Mouse (Mus musculus) ES-Bruce4 (cell line): ENCODE measurements around the gene Sphkap. TPM values are rescaled to one million over a fixed set of nuclear protein-coding genes. Genes with fewer than 3 reads are reported as not detected.

Source experiments
- H3K27ac ChIP-seq: 2 replicates; pipeline ENCODE4 v1.5.1; 2012; ENCODE audit warnings: low read length, inconsistent platforms; ENCODE audit not compliant: insufficient read depth
- H3K27me3 ChIP-seq: 2 replicates; pipeline ENCODE4 v1.6.1; 2012; ENCODE audit warnings: mild to moderate bottlenecking, low read length, inconsistent platforms; ENCODE audit not compliant: control insufficient read depth, poor library complexity, insufficient read depth, severe bottlenecking
- H3K36me3 ChIP-seq: 2 replicates; pipeline ENCODE4 v1.6.1; 2012; ENCODE audit warnings: inconsistent platforms, mild to moderate bottlenecking, low read length, moderate library complexity; ENCODE audit not compliant: control insufficient read depth, poor library complexity, insufficient read depth, severe bottlenecking
- H3K4me1 ChIP-seq: one replicate; pipeline ENCODE4 v1.8.1; 2011; ENCODE audit warnings: low read length; ENCODE audit not compliant: control insufficient read depth, insufficient read depth
- H3K4me3 ChIP-seq: 2 replicates; pipeline ENCODE4 v1.5.1; 2011; ENCODE audit warnings: low read depth, mild to moderate bottlenecking, low read length
- H3K9ac ChIP-seq: 2 replicates; pipeline ENCODE4 v1.6.1; 2012; ENCODE audit warnings: low read depth, mild to moderate bottlenecking, inconsistent platforms; ENCODE audit not compliant: poor library complexity, severe bottlenecking
- H3K9me3 ChIP-seq: replicated peaks from 2 replicates; pipeline ENCODE4 v1.6.1; 2012; ENCODE audit warnings: mild to moderate bottlenecking, low read length, inconsistent platforms; ENCODE audit not compliant: control insufficient read depth, poor library complexity, insufficient read depth, severe bottlenecking
- CTCF ChIP-seq: IDR thresholded peaks from one replicate; pipeline ENCODE4 v1.8.1; 2011; ENCODE audit warnings: low read depth, low read length
- EP300 ChIP-seq: IDR thresholded peaks from 2 replicates; pipeline ENCODE4 v1.6.1; 2011; ENCODE audit warnings: low read depth, low read length; ENCODE audit not compliant: insufficient read depth
- POLR2A ChIP-seq: IDR thresholded peaks from one replicate; pipeline ENCODE4 v1.8.1; 2011; ENCODE audit warnings: low read length; ENCODE audit not compliant: insufficient read depth
- polyA plus RNA-seq: library from polyadenylated mRNA; stranded (reverse); fragments of >200 nt; gene quantifications from 2 replicates; pipeline ENCODE4 v1.2.4, GENCODE M21; 2011; ENCODE audit warnings: low read depth; ENCODE audit not compliant: missing spikeins, insufficient read depth, insufficient read length

Sphkap gene
- polyA plus RNA-seq, 1 experiment: not detected

DNA sequence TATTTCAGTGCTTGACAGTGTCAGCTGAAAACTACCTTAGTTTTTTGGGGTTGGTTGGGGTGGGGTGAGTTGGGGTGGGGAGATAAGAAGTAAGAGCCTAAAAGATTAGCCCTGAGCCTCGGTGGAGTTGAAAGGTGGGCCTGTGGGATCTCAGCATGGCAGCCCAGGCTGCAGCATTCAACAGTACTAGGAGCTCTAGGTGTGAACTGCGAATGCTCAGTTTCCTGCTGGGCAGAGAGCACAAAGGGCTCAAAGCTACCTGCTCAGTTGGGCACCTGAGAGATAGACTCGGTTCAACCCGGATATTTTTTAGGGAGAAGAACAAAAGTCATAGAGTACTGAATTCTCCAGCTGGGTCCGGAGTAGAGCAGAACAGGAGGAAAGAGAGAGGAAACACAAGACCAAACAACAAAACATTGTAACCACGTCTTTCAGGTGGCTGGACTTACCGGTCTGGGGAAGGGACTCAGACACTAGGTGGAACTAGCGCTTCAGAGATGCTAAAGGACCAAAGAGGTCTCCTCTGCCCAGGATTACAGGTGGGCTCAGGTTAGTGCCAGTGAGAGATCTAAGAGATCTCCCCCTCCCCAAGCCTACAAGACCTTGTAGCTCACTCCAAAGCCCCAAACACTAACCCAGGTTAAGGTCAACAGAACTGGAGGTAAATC, 984 bp downstream of the Sphkap start:
- no peaks in the 10 kb centered on the region for H3K4me1 ChIP-seq
- H3K9ac ChIP-seq: no peak overlapping the region
- H3K27ac ChIP-seq: no peak overlapping the region
- TF ChIP-seq POLR2A (no peak), CTCF (no peak), EP300 (no peak)
- H3K9me3 ChIP-seq: no peaks in the 10 kb centered on the region
- no peaks in the 10 kb centered on the region for H3K36me3 ChIP-seq
- no peaks in the 10 kb centered on the region for H3K27me3 ChIP-seq
- H3K4me3 ChIP-seq: no peak overlapping the region

GRCm38 (mm10) chr1:83401079-83401478, 6.9 kb downstream of the Sphkap start:
- no peak overlapping the region for H3K9ac ChIP-seq
- H3K27ac ChIP-seq: no peak overlapping the region
- no peaks in the 10 kb centered on the region for H3K27me3 ChIP-seq
- no peaks in the 10 kb centered on the region for H3K36me3 ChIP-seq
- H3K9me3 ChIP-seq: no peaks in the 10 kb centered on the region
- H3K4me1 ChIP-seq: no peaks in the 10 kb centered on the region
- no peak overlapping the region for H3K4me3 ChIP-seq
- TF ChIP-seq CTCF: no peak
- no peak for TF ChIP-seq POLR2A
- TF ChIP-seq EP300: no peak

GRCm38 (mm10) chr1:83396284-83396683, 11.7 kb downstream of the Sphkap start:
- TF ChIP-seq POLR2A (no peak), EP300 (no peak), CTCF (no peak)
- H3K9ac ChIP-seq: no peak overlapping the region
- no peaks in the 10 kb centered on the region for H3K9me3 ChIP-seq
- no peaks in the 10 kb centered on the region for H3K4me1 ChIP-seq
- no peaks in the 10 kb centered on the region for H3K27me3 ChIP-seq
- H3K36me3 ChIP-seq: no peaks in the 10 kb centered on the region
- no peak overlapping the region for H3K4me3 ChIP-seq
- no peak overlapping the region for H3K27ac ChIP-seq

DNA sequence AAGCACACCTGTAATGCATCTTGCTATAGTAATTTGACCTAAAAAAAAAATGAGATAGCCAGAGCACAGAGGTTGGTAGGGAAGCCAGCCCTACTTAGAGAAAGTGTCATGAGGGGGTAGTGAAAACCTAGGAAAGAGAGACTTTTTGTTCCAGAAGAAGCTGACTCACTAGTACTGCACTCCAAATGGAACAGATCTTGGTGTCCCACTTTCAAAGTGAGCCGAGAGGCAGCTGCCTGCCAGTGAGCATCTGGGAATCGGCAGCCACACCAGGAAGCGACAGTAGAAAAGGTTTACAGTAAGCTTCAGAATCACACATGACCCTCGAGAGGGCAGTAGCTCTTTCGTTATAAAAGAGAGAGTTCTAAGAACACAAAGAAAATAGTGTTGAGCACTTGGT, 12.4 kb downstream of the Sphkap start:
- H3K27ac ChIP-seq: no peak overlapping the region
- H3K27me3 ChIP-seq: no peaks in the 10 kb centered on the region
- no peaks in the 10 kb centered on the region for H3K9me3 ChIP-seq
- TF ChIP-seq CTCF (no peak), POLR2A (no peak), EP300 (no peak)
- H3K9ac ChIP-seq: no peak overlapping the region
- H3K4me3 ChIP-seq: no peak overlapping the region
- no peaks in the 10 kb centered on the region for H3K36me3 ChIP-seq
- no peaks in the 10 kb centered on the region for H3K4me1 ChIP-seq

- H3K9me3 ChIP-seq: no peaks in the 10 kb centered on the region
- no peak for TF ChIP-seq POLR2A
- no peak for TF ChIP-seq EP300
- no peak for TF ChIP-seq CTCF
- no peaks in the 10 kb centered on the region for H3K36me3 ChIP-seq
- no peak overlapping the region for H3K27ac ChIP-seq
- H3K27me3 ChIP-seq: no peaks in the 10 kb centered on the region
- H3K4me1 ChIP-seq: no peaks in the 10 kb centered on the region
- H3K9ac ChIP-seq: no peak overlapping the region
- no peak overlapping the region for H3K4me3 ChIP-seq
Measured at GRCm38 (mm10) chr1:83389419-83389818, 18.6 kb downstream of the Sphkap start.

- Histone ChIP-seq H3K9ac (no peak overlapping the region), H3K36me3 (no peaks in the 10 kb centered on the region), H3K4me3 (no peak overlapping the region), H3K9me3 (no peaks in the 10 kb centered on the region), H3K27ac (no peak overlapping the region), H3K4me1 (no peaks in the 10 kb centered on the region), H3K27me3 (no peaks in the 10 kb centered on the region)
- TF ChIP-seq POLR2A (no peak), CTCF (no peak), EP300 (no peak)
Measured at GRCm38 (mm10) chr1:83377404-83377803, 30.6 kb downstream of the Sphkap start.
